Mouse (Mus musculus) cortical plate, adult 2 months (tissue): ENCODE results near the gene Myh15. TPM values are rescaled to one million over a fixed set of nuclear protein-coding genes. Genes with fewer than 3 reads are reported as not detected.

Experiments used
- H3K27ac ChIP-seq: fragments of 200-500 bp; 2 replicates; pipeline ENCODE4 v1.5.1; 2012; ENCODE audit warnings: low read length, control low read depth, inconsistent platforms; ENCODE audit not compliant: insufficient read depth
- H3K4me1 ChIP-seq: fragments of 200-500 bp; 2 replicates; pipeline ENCODE4 v1.6.1; 2011; ENCODE audit warnings: low read length; ENCODE audit not compliant: control insufficient read depth, insufficient read depth
- H3K4me3 ChIP-seq: fragments of 200-500 bp; 2 replicates; pipeline ENCODE4 v1.5.1; 2011; ENCODE audit warnings: mild to moderate bottlenecking, low read length, control low read depth; ENCODE audit not compliant: insufficient read depth
- CTCF ChIP-seq: fragments of 200-500 bp; IDR thresholded peaks from 2 replicates; pipeline ENCODE4 v1.5.1; 2011; ENCODE audit warnings: mild to moderate bottlenecking, control low read depth, low read length; ENCODE audit not compliant: insufficient read depth; ENCODE audit errors: extremely low read depth
- POLR2A ChIP-seq: fragments of 200-500 bp; IDR thresholded peaks from 2 replicates; pipeline ENCODE4 v1.6.1; 2011; ENCODE audit warnings: mild to moderate bottlenecking, low read length, control low read depth; ENCODE audit not compliant: insufficient read depth; ENCODE audit errors: extremely low read depth
- polyA plus RNA-seq: library from polyadenylated mRNA; depleted of rRNA; stranded (reverse); fragments of >200 nt; gene quantifications from 2 replicates; pipeline ENCODE4 v1.2.3, GENCODE M21; 2012; rRNA removed

Myh15 gene
- 0.44 and 0.45 TPM in 2 replicates for polyA plus RNA-seq

- no peak within 1 kb of the TSS for H3K4me3 ChIP-seq
- no peak within 1 kb of the TSS for H3K27ac ChIP-seq
- H3K4me1 ChIP-seq, result no peaks in the 10 kb centered on the region
- TF ChIP-seq POLR2A (no peak), CTCF (no peak)
Measured at GRCm38 (mm10) chr16:49057186-49057585, at the start of gene Myh15. Myh15 (plus strand) TSS chr16:49057486.

- no peak overlapping the region for H3K27ac ChIP-seq
- no peak overlapping the region for H3K4me3 ChIP-seq
- H3K4me1 ChIP-seq, result no peaks in the 10 kb centered on the region
- TF ChIP-seq CTCF, result no peak
- TF ChIP-seq POLR2A, result no peak
Measured at GRCm38 (mm10) chr16:49016620-49017332, 40.5 kb upstream of the Myh15 start.

GRCm38 (mm10) chr16:49035852-49036251 is 21.4 kb upstream of the Myh15 start:
- Histone ChIP-seq H3K4me3 (no peak overlapping the region), H3K4me1 (no peaks in the 10 kb centered on the region), H3K27ac (no peak overlapping the region)
- TF ChIP-seq POLR2A, result no peak
- TF ChIP-seq CTCF, result no peak

- no peak overlapping the region for H3K4me3 ChIP-seq
- no peak overlapping the region for H3K27ac ChIP-seq
- no peak for TF ChIP-seq CTCF
- TF ChIP-seq POLR2A, result no peak
- no peaks in the 10 kb centered on the region for H3K4me1 ChIP-seq
Measured at GRCm38 (mm10) chr16:49037771-49038170, 19.5 kb upstream of the Myh15 start.

GRCm38 (mm10) chr16:49040554-49041221 is 16.6 kb upstream of the Myh15 start:
- Histone ChIP-seq H3K4me1 (no peaks in the 10 kb centered on the region), H3K27ac (no peak overlapping the region), H3K4me3 (no peak overlapping the region)
- no peak for TF ChIP-seq POLR2A
- TF ChIP-seq CTCF, result no peak

- no peak for TF ChIP-seq CTCF
- TF ChIP-seq POLR2A, result no peak
- no peak overlapping the region for H3K27ac ChIP-seq
- H3K4me1 ChIP-seq, result no peaks in the 10 kb centered on the region
- H3K4me3 ChIP-seq, result no peak overlapping the region
Measured at GRCm38 (mm10) chr16:49049214-49049613, 8.1 kb upstream of the Myh15 start.

- Histone ChIP-seq H3K4me3 (no peak overlapping the region), H3K4me1 (no peaks in the 10 kb centered on the region), H3K27ac (no peak overlapping the region)
- TF ChIP-seq CTCF, result no peak
- no peak for TF ChIP-seq POLR2A
Measured at GRCm38 (mm10) chr16:49069256-49069963, 12.1 kb downstream of the Myh15 start.

- no peak overlapping the region for H3K27ac ChIP-seq
- H3K4me3 ChIP-seq, result no peak overlapping the region
- no peaks in the 10 kb centered on the region for H3K4me1 ChIP-seq
- TF ChIP-seq POLR2A (no peak), CTCF (no peak)
Measured at GRCm38 (mm10) chr16:49071316-49071715, 14.0 kb downstream of the Myh15 start.

- no peaks in the 10 kb centered on the region for H3K4me1 ChIP-seq
- no peak overlapping the region for H3K27ac ChIP-seq
- TF ChIP-seq POLR2A, result no peak
- TF ChIP-seq CTCF, result no peak
- H3K4me3 ChIP-seq, result no peak overlapping the region
Measured at GRCm38 (mm10) chr16:49128015-49128414, 70.7 kb downstream of the Myh15 start.

- no peak for TF ChIP-seq CTCF
- TF ChIP-seq POLR2A, result no peak
- H3K4me1 ChIP-seq, result no peaks in the 10 kb centered on the region
- no peak overlapping the region for H3K27ac ChIP-seq
- H3K4me3 ChIP-seq, result no peak overlapping the region
Measured at GRCm38 (mm10) chr16:49156193-49156592, 98.9 kb downstream of the Myh15 start.
